Mouse (Mus musculus): ENCODE data around the gene Nodal. TPM values are rescaled to one million over a fixed set of nuclear protein-coding genes. Genes with fewer than 3 reads are reported as not detected.

Gene Nodal
- polyA plus RNA-seq, 1 experiment: 0.05 TPM

DNA sequence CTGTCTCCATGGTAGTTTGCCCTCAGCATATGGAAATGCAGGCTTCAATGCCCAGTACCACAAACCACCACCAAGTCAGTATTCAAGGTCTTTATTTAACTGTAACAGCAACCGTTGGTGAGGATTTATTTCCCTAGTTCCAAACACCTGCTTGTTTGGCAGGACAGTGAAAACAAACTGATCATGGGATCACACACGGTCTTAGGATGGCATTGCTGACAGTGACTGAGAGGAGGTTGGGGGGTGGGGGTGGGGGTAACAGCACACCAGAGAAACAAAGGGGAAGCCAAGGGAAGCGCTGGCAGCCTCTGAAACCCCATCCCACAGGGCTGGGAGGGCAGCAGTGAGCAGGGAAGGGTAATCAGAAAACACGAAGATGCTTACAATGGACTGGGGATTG is 10.6 kb downstream of the Nodal start:
- Histone ChIP-seq H3K27me3 (ENCODE audit: control insufficient read depth, insufficient read depth, low read length) (no peaks in the 10 kb centered on the region), H3K4me3 (ENCODE audit: control insufficient read depth, insufficient read depth, low read length) (no peak overlapping the region), H3K27ac (ENCODE audit: control insufficient read depth, insufficient read depth, low read length) (no peak overlapping the region), H3K4me1 (replicated peaks; ENCODE audit: control insufficient read depth, insufficient read depth, low read length) (no peaks in the 10 kb centered on the region), H3K36me3 (ENCODE audit: control insufficient read depth, insufficient read depth, low read length) (peaks cover 30% of the 10 kb centered on the region)
- WGBS: 79% methylated on average over 4 of the region's 4 CpGs
- no peak for DNase-seq
- TF ChIP-seq POLR2A (IDR thresholded peaks at IDR 0.05; ENCODE audit: control insufficient read depth, extremely low read depth, insufficient read depth, low read length, poor library complexity) (no peak), CTCF (IDR thresholded peaks at IDR 0.05; ENCODE audit: borderline replicate concordance, control insufficient read depth, extremely low read depth, insufficient read depth, low read length, poor library complexity) (no peak)

- no peak overlapping the region for H3K27ac ChIP-seq (ENCODE audit: control insufficient read depth, insufficient read depth, low read length)
- WGBS: 96% methylated on average over 5 of the region's 5 CpGs
- no peak for TF ChIP-seq CTCF (IDR thresholded peaks at IDR 0.05; ENCODE audit: borderline replicate concordance, control insufficient read depth, extremely low read depth, insufficient read depth, low read length, poor library complexity)
- no peak for DNase-seq
- peaks cover 36% of the 10 kb centered on the region for H3K36me3 ChIP-seq (ENCODE audit: control insufficient read depth, insufficient read depth, low read length)
- H3K4me1 ChIP-seq (replicated peaks; ENCODE audit: control insufficient read depth, insufficient read depth, low read length): no peaks in the 10 kb centered on the region
- no peaks in the 10 kb centered on the region for H3K27me3 ChIP-seq (ENCODE audit: control insufficient read depth, insufficient read depth, low read length)
- H3K4me3 ChIP-seq (ENCODE audit: control insufficient read depth, insufficient read depth, low read length): no peak overlapping the region
These were observed 11.3 kb downstream of the Nodal start for GRCm38 (mm10) chr10:61429043-61429442.

GRCm38 (mm10) chr10:61431375-61431774 is 13.6 kb downstream of the Nodal start:
- TF ChIP-seq POLR2A (IDR thresholded peaks at IDR 0.05; ENCODE audit: control insufficient read depth, extremely low read depth, insufficient read depth, low read length, poor library complexity) (no peak), CTCF (IDR thresholded peaks at IDR 0.05; ENCODE audit: borderline replicate concordance, control insufficient read depth, extremely low read depth, insufficient read depth, low read length, poor library complexity) (no peak)
- peaks cover 55% of the 10 kb centered on the region for H3K36me3 ChIP-seq (ENCODE audit: control insufficient read depth, insufficient read depth, low read length)
- no peak for DNase-seq

GRCm38 (mm10) chr10:61440202-61440800 is 22.5 kb downstream of the Nodal start:
- no peak for DNase-seq
- peaks cover 6% of the 10 kb centered on the region for H3K36me3 ChIP-seq (ENCODE audit: control insufficient read depth, insufficient read depth, low read length)
- no peaks in the 10 kb centered on the region for H3K4me1 ChIP-seq (replicated peaks; ENCODE audit: control insufficient read depth, insufficient read depth, low read length)
- H3K27me3 ChIP-seq (ENCODE audit: control insufficient read depth, insufficient read depth, low read length): no peaks in the 10 kb centered on the region
- no peak overlapping the region for H3K27ac ChIP-seq (ENCODE audit: control insufficient read depth, insufficient read depth, low read length)
- WGBS: 95% methylated on average over 7 of the region's 7 CpGs
- TF ChIP-seq CTCF (IDR thresholded peaks at IDR 0.05; ENCODE audit: borderline replicate concordance, control insufficient read depth, extremely low read depth, insufficient read depth, low read length, poor library complexity): no peak
- no peak overlapping the region for H3K4me3 ChIP-seq (ENCODE audit: control insufficient read depth, insufficient read depth, low read length)

More at GRCm38 (mm10) chr10:61431375-61431774, 13.6 kb downstream of the Nodal start:
- Histone ChIP-seq H3K4me3 (ENCODE audit: control insufficient read depth, insufficient read depth, low read length) (no peak overlapping the region), H3K4me1 (replicated peaks; ENCODE audit: control insufficient read depth, insufficient read depth, low read length) (no peaks in the 10 kb centered on the region), H3K27ac (ENCODE audit: control insufficient read depth, insufficient read depth, low read length) (no peak overlapping the region), H3K27me3 (ENCODE audit: control insufficient read depth, insufficient read depth, low read length) (no peaks in the 10 kb centered on the region)
- 98% methylated on average over 9 of the region's 9 CpGs for WGBS

DNA sequence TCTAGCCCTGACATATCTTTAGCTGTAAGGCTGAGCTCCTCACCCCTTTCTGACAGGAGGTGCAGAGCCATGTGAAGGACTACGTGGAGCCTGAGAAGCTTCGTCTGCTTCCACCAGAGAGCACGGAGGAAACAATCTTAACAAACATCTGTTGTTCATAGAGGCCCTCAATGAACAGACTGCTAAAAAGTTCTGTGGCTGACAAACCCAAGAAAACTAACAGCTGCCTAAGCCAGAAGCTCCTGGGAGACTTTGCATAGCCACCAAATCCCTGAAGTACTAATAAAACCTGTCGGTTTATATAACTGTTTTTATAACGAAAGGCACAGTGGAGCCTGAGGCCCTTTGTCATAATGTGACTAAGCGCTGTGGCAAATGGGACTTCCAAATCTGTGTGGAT is 25.7 kb downstream of the Nodal start:
- Histone ChIP-seq H3K4me1 (replicated peaks; ENCODE audit: control insufficient read depth, insufficient read depth, low read length) (peaks cover 9% of the 10 kb centered on the region; the same call in 1 of the 2 replicates), H3K27me3 (ENCODE audit: control insufficient read depth, insufficient read depth, low read length) (no peaks in the 10 kb centered on the region), H3K27ac (ENCODE audit: control insufficient read depth, insufficient read depth, low read length) (no peak overlapping the region), H3K4me3 (ENCODE audit: control insufficient read depth, insufficient read depth, low read length) (no peak overlapping the region), H3K36me3 (ENCODE audit: control insufficient read depth, insufficient read depth, low read length) (no peaks in the 10 kb centered on the region; the same call in 1 of the 2 replicates)
- TF ChIP-seq POLR2A (IDR thresholded peaks at IDR 0.05; ENCODE audit: control insufficient read depth, extremely low read depth, insufficient read depth, low read length, poor library complexity) (no peak), CTCF (IDR thresholded peaks at IDR 0.05; ENCODE audit: borderline replicate concordance, control insufficient read depth, extremely low read depth, insufficient read depth, low read length, poor library complexity) (no peak)
- WGBS: 87% methylated on average over 6 of the region's 6 CpGs
- DNase-seq: no peak

GRCm38 (mm10) chr10:61443876-61444275 is 26.1 kb downstream of the Nodal start:
- H3K27ac ChIP-seq (ENCODE audit: control insufficient read depth, insufficient read depth, low read length): no peak overlapping the region
- WGBS: 83% methylated on average over 1 of the region's 1 CpGs
- DNase-seq: no peak
- no peak overlapping the region for H3K4me3 ChIP-seq (ENCODE audit: control insufficient read depth, insufficient read depth, low read length)
- no peaks in the 10 kb centered on the region for H3K27me3 ChIP-seq (ENCODE audit: control insufficient read depth, insufficient read depth, low read length)
- peaks cover 9% of the 10 kb centered on the region; the same call in 1 of the 2 replicates for H3K4me1 ChIP-seq (replicated peaks; ENCODE audit: control insufficient read depth, insufficient read depth, low read length)
- no peak for TF ChIP-seq CTCF (IDR thresholded peaks at IDR 0.05; ENCODE audit: borderline replicate concordance, control insufficient read depth, extremely low read depth, insufficient read depth, low read length, poor library complexity)
- TF ChIP-seq POLR2A (IDR thresholded peaks at IDR 0.05; ENCODE audit: control insufficient read depth, extremely low read depth, insufficient read depth, low read length, poor library complexity): no peak
- H3K36me3 ChIP-seq (ENCODE audit: control insufficient read depth, insufficient read depth, low read length): no peaks in the 10 kb centered on the region; the same call in 1 of the 2 replicates

- Histone ChIP-seq H3K27ac (ENCODE audit: control insufficient read depth, insufficient read depth, low read length) (no peak overlapping the region), H3K36me3 (ENCODE audit: control insufficient read depth, insufficient read depth, low read length) (no peaks in the 10 kb centered on the region; the same call in 1 of the 2 replicates)
- DNase-seq: no peak
These were observed 27.2 kb downstream of the Nodal start for GRCm38 (mm10) chr10:61445016-61445415.

More at GRCm38 (mm10) chr10:61445016-61445415, 27.2 kb downstream of the Nodal start:
- H3K27me3 ChIP-seq (ENCODE audit: control insufficient read depth, insufficient read depth, low read length): no peaks in the 10 kb centered on the region
- 83% methylated on average over 3 of the region's 3 CpGs for WGBS
- H3K4me3 ChIP-seq (ENCODE audit: control insufficient read depth, insufficient read depth, low read length): no peak overlapping the region
- TF ChIP-seq POLR2A (IDR thresholded peaks at IDR 0.05; ENCODE audit: control insufficient read depth, extremely low read depth, insufficient read depth, low read length, poor library complexity): no peak
- TF ChIP-seq CTCF (IDR thresholded peaks at IDR 0.05; ENCODE audit: borderline replicate concordance, control insufficient read depth, extremely low read depth, insufficient read depth, low read length, poor library complexity): no peak
- peaks cover 13% of the 10 kb centered on the region; the same call in 1 of the 2 replicates for H3K4me1 ChIP-seq (replicated peaks; ENCODE audit: control insufficient read depth, insufficient read depth, low read length)

All from thymus, adult 2 months (tissue).